Mouse (Mus musculus): ENCODE results near the gene Tbc1d13.

Gene Tbc1d13

GRCm38 (mm10) chr2:30133613-30134377 is at the start of gene Tbc1d13:
TSS of gene Tbc1d13 (plus strand) at chr2:30133746.
- in situ Hi-C loops (cut with MboI; ENCODE audit: low sequenced_read_pairs) = no loop called here

- in situ Hi-C loops (cut with MboI; ENCODE audit: low sequenced_read_pairs) = no loop called here
Observed at GRCm38 (mm10) chr2:30084113-30084512, 49.4 kb upstream of the Tbc1d13 start.

GRCm38 (mm10) chr2:30084632-30085031 is 48.9 kb upstream of the Tbc1d13 start:
- in situ Hi-C loops (cut with MboI; ENCODE audit: low sequenced_read_pairs) = no loop called here

- in situ Hi-C loops (cut with MboI; ENCODE audit: low sequenced_read_pairs) = no loop called here
Observed at GRCm38 (mm10) chr2:30087310-30087709, 46.2 kb upstream of the Tbc1d13 start.

- in situ Hi-C loops (cut with MboI; ENCODE audit: low sequenced_read_pairs) = no loop called here
Observed at GRCm38 (mm10) chr2:30091521-30091920, 42.0 kb upstream of the Tbc1d13 start.

- in situ Hi-C loops (cut with MboI; ENCODE audit: low sequenced_read_pairs) = no loop called here
Observed at GRCm38 (mm10) chr2:30092280-30092918, 41.1 kb upstream of the Tbc1d13 start.

GRCm38 (mm10) chr2:30093471-30094207 is 39.9 kb upstream of the Tbc1d13 start, which contains the start of gene Zdhhc12:
TSS of gene Zdhhc12 (minus strand) at chr2:30093648.
- in situ Hi-C loops (cut with MboI; ENCODE audit: low sequenced_read_pairs) = no loop called here

GRCm38 (mm10) chr2:30094208-30094588 is 39.3 kb upstream of the Tbc1d13 start:
- in situ Hi-C loops (cut with MboI; ENCODE audit: low sequenced_read_pairs) = no loop called here

- in situ Hi-C loops (cut with MboI; ENCODE audit: low sequenced_read_pairs) = no loop called here
Observed at GRCm38 (mm10) chr2:30095882-30096527, 37.5 kb upstream of the Tbc1d13 start.

- in situ Hi-C loops (cut with MboI; ENCODE audit: low sequenced_read_pairs) = no loop called here
Observed at GRCm38 (mm10) chr2:30100214-30100613, 33.3 kb upstream of the Tbc1d13 start.

- in situ Hi-C loops (cut with MboI; ENCODE audit: low sequenced_read_pairs) = no loop called here
Observed at GRCm38 (mm10) chr2:30106364-30106763, 27.2 kb upstream of the Tbc1d13 start.

- in situ Hi-C loops (cut with MboI; ENCODE audit: low sequenced_read_pairs) = no loop called here
Observed at GRCm38 (mm10) chr2:30107646-30108045, 25.9 kb upstream of the Tbc1d13 start.

- in situ Hi-C loops (cut with MboI; ENCODE audit: low sequenced_read_pairs) = no loop called here
Observed at GRCm38 (mm10) chr2:30108260-30108659, 25.3 kb upstream of the Tbc1d13 start.

GRCm38 (mm10) chr2:30111500-30111899 is 22.0 kb upstream of the Tbc1d13 start:
- in situ Hi-C loops (cut with MboI; ENCODE audit: low sequenced_read_pairs) = no loop called here

GRCm38 (mm10) chr2:30112564-30112963 is 21.0 kb upstream of the Tbc1d13 start:
- in situ Hi-C loops (cut with MboI; ENCODE audit: low sequenced_read_pairs) = no loop called here

GRCm38 (mm10) chr2:30119641-30120051 is 13.9 kb upstream of the Tbc1d13 start:
- in situ Hi-C loops (cut with MboI; ENCODE audit: low sequenced_read_pairs) = no loop called here

- in situ Hi-C loops (cut with MboI; ENCODE audit: low sequenced_read_pairs) = no loop called here
Observed at GRCm38 (mm10) chr2:30120269-30120668, 13.3 kb upstream of the Tbc1d13 start.

- in situ Hi-C loops (cut with MboI; ENCODE audit: low sequenced_read_pairs) = no loop called here
Observed at GRCm38 (mm10) chr2:30122766-30123165, 10.8 kb upstream of the Tbc1d13 start.

GRCm38 (mm10) chr2:30123729-30124471 is 9.6 kb upstream of the Tbc1d13 start:
- in situ Hi-C loops (cut with MboI; ENCODE audit: low sequenced_read_pairs) = no loop called here

GRCm38 (mm10) chr2:30124472-30125274 is 8.9 kb upstream of the Tbc1d13 start, which contains the start of gene Zer1:
TSS of gene Zer1 (minus strand) at chr2:30124585.
- in situ Hi-C loops (cut with MboI; ENCODE audit: low sequenced_read_pairs) = no loop called here
